Mouse (Mus musculus) olfactory bulb, adult 2 months (tissue): ENCODE data around the gene Eef1g.

Experiments used
- CTCF ChIP-seq: fragments of 200-500 bp; IDR thresholded peaks from 2 replicates; pipeline ENCODE4 v1.5.1; 2012; ENCODE audit warnings: low read depth, mild to moderate bottlenecking, low read length, moderate library complexity; ENCODE audit not compliant: insufficient read depth
- POLR2A ChIP-seq: fragments of 200-500 bp; IDR thresholded peaks from 2 replicates; pipeline ENCODE4 v1.6.1; 2012; ENCODE audit warnings: mild to moderate bottlenecking, low read depth, low read length, moderate library complexity; ENCODE audit not compliant: insufficient read depth

DNA sequence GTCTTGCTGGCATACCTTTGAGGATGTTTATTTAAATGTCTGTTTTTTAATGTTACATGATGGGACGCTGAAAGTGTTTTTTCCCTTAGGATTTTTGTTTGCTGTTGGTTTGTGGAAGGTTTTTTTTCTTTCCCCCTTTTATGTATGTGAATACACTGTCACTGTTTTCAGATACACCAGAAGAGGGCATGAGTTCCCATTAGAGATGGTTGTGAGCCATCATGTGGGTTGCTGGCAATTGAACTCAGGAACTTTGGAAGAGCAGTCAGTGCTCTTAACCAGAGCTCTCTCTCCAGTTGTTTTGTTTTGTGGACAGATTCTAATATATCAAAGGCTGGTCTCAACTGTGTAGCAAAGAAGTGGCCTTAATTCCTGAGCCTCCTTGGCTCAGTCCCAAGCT, 7.8 kb downstream of the Eef1g start:
- TF ChIP-seq CTCF, result no peak
- TF ChIP-seq POLR2A, result no peak
